Mouse (Mus musculus) testis, postnatal 10 days (tissue): ENCODE measurements at regions not wholly inside any gene's neighbourhood (a gene's known extent, or its start where the extent isn't known, plus 50 kb on each side); places are given as distances from the start of the nearest gene placed in this dataset.

Source experiments
- DNase-seq: peaks from one replicate; pipeline ENCODE4 v3.0.0; 2021; ENCODE audit warnings: low spot score

GRCm38 (mm10) chrX:11720517-11720916 lies 392.9 kb downstream of the H2al1j start:
- no peak for DNase-seq

GRCm38 (mm10) chrX:11722730-11723129 lies 395.1 kb downstream of the H2al1j start:
- no peak for DNase-seq

DNA sequence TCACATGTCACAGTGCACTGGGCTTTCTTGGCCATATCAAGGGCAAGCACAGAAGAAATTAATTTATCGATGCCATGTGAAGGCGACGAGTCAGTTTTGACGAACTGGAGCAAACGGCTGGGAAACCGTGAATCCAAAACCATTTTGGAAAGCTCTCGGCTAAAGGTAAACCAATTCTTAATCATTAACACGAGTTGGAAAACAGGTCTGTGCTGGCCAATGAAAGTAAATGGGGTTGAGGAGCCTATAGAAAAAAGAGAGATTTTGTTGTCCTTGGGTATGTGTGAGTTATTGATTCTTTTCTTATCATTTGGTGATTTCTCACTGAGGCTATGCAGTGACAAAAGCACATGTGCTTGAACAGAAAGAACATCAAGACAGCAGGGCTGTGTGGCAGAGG lies 397.1 kb downstream of the H2al1j start:
- DNase-seq, result no peak

DNA sequence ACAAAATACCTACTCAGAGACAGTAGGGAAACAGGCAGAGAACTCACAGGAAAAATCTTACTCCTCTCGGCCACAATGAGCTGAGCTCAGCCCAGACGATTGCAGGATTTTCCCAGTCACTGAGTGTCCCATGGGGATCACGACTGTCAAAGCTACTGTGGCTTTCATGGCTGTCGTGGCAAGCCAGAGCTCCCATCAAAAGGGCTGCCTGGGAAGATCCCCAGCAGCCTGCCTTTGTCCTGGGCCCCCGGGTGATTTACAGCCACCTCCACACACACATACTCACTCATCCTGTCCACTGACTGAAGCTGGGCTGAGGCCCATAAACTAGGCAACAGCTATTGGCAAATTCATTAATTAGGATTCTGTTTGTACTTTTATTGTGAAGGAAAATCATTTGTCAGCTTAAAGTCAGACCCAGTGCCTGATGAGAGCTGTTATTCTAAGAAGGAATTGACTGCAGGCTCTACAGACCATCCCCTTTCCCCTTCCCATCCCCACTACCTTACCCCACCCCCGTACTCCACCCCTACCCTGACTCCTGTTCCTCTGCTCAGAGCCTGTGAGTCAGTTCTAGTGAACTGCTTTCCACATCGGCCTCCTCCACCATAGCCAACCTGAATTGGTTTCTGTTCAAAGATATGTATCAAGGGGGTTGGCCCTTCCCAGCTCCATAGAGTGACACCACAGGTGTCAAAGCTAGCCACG lies 399.1 kb downstream of the H2al1j start:
- DNase-seq, result no peak

- DNase-seq, result no peak
Measured at GRCm38 (mm10) chrX:11728481-11728880, 400.9 kb downstream of the H2al1j start.

- no peak for DNase-seq
Measured at GRCm38 (mm10) chrX:11729992-11730391, 402.4 kb downstream of the H2al1j start.

DNA sequence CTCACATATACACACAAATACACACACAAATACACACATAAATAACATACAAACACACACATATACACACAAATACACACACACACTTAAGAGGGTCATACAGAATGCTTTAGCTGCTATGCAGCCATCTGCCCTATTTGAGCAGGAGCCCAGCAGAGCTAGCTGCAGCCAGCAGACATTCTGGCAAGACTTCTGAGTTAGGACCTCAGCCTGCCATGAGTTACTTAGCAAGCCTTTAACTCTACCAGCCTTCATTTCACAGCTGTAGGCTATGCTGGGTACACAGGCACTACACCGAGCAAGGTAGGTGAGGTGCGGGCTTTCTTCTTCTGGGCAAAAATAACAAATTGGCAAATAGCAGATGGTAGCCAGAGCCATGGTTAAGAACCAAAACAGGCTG lies 404.7 kb downstream of the H2al1j start:
- no peak for DNase-seq

GRCm38 (mm10) chrX:11734505-11735435 lies 407.1 kb downstream of the H2al1j start:
- DNase-seq, result peak; percentile 42

DNA sequence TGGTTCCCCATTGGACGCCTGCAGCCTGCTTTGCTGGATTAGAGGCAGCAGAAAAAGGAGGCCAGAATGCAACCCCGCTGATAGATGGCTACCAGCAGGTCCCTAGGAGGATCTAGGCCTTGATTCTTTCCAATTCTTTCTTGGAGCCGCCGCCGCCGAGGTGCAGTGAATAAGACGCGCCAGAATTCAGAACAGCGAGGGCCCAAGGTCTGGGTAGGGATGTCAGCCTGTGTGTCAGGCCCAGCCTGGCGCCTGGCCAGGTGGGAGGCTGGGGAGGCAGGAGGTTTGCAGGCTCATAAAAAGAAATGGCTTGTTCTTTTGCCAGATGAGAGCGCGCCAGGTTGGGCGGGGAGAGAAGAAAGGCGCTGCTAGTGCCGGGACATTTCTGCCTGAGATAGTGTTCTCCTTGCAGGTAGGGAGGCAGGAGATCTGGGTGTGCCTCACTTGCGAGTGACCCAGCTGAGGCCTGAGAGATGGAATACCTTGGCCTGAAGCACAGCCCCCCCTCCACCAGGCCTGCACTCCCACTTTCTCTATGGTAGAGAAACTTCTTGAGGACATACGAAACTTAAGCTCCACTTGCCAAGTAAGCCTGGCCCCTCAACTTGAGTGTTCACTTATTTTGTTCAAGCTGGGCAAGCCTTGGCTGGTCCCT lies 408.0 kb downstream of the H2al1j start:
- peak; percentile 86 for DNase-seq

DNA sequence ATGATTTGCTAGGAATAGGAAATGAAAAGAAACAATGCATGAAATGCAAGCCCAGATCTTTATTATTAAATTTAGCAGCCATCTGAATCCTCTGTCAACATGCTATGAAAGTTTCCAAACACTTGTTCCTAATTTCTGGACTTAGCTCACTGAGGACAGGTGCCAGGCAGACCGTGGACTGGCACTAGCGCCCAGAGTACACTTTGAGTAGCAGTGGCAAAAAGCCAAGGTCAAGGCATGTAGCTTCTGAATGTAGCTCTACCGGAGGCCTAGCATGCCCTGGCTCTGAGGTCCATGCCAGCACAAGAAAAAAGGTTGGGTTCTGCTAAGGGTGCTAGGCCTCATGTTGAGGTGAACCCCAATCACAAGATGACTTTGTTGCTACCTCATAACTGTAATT lies 408.9 kb downstream of the H2al1j start:
- DNase-seq, result no peak

GRCm38 (mm10) chrX:11739565-11739964 lies 411.9 kb downstream of the H2al1j start:
- DNase-seq, result no peak

- no peak for DNase-seq
Measured at GRCm38 (mm10) chrX:11745911-11746310, 414.2 kb downstream of the Bcor start.

DNA sequence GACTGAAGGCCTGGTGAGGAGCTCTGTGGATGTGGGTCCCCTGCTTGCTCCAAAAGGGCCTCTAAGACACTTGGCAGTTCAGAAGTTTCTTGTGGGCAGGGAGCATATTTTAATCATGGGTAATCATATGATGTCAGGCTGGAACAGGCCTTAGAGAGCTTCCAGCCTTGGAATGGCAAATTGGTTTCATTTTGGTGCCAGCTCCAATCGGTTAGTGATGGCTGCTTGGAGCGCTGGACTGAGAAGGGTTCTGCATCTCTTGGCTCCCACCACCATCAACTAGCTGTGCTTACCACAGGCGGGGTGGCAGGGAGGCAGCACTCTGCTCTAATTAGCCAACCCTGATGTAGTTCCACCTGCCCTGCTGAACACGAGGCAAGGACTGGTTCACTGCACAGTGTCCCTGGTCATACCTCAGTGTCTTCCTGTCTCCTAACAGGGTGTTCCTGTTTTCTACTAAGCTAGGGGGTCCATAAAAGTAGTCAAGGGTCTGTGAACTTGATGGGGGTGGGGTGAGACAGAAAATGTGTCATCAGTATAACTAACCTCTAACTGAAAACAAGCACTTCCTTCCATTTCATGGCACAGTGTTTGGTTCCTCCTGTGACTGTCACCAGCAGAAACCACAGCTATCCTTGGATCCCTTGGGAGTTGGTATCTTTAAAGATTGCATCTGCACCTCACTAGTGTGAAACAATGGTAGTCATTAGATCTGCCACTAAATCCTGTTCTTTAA lies 412.6 kb downstream of the Bcor start:
- DNase-seq, result no peak

GRCm38 (mm10) chrX:11748278-11748677 lies 411.9 kb downstream of the Bcor start:
- DNase-seq, result peak; percentile 76

- DNase-seq, result no peak
Measured at GRCm38 (mm10) chrX:11752513-11752912, 407.6 kb downstream of the Bcor start.

- no peak for DNase-seq
Measured at GRCm38 (mm10) chrX:11752973-11753590, 407.1 kb downstream of the Bcor start.

GRCm38 (mm10) chrX:11755046-11755445 lies 405.1 kb downstream of the Bcor start:
- DNase-seq, result no peak

GRCm38 (mm10) chrX:11763351-11764082 lies 396.6 kb downstream of the Bcor start:
- DNase-seq, result no peak

DNA sequence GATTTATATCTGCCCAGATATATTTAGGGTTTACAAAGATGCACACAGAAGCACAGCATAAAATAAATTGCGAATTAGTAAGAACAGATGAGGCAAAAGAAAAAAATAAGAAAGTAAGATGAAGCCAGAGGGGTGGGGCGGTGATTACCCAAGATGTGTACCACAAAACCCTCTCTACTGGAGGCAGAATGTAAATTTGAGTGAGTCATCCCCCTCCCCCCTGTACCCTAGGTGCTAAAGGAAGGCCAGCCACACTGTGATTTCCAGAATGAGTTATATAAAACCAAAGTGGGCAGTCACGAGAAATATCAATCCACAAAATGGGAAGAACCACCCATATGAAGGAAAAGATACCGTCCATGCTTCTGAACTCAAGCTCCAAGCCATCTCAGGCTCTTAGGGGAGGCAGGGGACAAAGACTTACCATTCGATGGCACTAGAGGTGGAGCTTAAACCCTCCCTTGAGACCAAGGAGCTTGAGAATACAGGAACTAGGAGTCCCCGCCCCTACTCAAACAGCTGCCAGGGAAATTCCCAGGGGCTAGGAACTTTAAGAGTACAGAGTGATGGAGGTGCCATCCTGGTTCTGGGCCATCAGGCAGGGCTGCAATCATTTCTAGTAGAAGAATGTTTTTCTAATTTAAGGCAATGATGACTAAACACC lies 383.8 kb downstream of the Bcor start:
- DNase-seq, result no peak

DNA sequence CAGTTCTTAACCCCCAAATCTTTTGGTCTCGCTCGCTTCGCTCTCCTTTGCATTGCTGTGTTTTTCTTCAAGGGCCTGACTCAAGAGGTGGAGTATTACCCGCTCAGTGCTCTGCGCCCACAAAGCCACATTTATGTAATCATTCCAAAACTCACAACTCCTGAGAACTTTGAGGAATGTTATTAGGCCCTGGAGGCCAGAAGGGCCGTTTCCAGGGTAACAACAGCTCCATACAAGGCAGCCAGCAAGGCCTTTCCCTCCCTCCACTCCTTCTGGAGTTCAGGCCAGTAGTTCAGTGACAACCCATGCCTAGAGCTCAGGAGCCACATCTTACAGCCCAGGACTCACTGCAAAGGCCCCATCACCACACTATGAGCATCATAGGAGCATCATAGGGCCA lies 365.1 kb downstream of the Bcor start:
- DNase-seq, result no peak
